Mouse (Mus musculus) spleen, adult 2 months (tissue): ENCODE data around the gene Srrt.

Experiments
- CTCF ChIP-seq: fragments of 200-500 bp; IDR thresholded peaks from 2 replicates; pipeline ENCODE4 v1.5.1; 2011; ENCODE audit warnings: mild to moderate bottlenecking, inconsistent platforms; ENCODE audit not compliant: insufficient read depth, insufficient read length, insufficient replicate concordance; ENCODE audit errors: extremely low read depth
- POLR2A ChIP-seq: fragments of 200-500 bp; IDR thresholded peaks from 2 replicates; pipeline ENCODE4 v1.6.1; 2011; ENCODE audit warnings: low read depth, low read length, inconsistent platforms

GRCm38 (mm10) chr5:137294744-137295093, 12.8 kb downstream of the Srrt start:
- TF ChIP-seq CTCF: no peak
- TF ChIP-seq POLR2A: no peak
